Mouse (Mus musculus): ENCODE data around the gene Asic2.

DNA sequence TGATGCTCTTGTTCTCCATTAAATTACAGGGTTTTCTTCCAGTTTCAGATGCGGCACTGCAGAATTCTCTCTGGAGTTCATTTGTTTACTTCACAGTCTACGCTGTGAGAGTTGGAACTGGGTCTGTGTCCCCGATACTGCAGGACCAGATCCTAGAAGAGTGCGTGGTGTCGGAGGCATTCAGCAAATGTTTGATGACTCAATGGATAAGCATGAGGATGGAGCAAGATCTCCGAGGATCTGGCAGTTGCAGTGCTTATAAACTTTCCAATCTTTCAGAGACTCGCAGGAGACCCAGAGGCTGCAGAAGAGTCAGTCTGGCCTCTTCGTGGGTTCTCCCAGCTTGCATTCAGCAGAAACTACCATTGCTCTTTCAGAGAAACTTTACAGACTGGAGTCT lies 566.0 kb downstream of the Asic2 start:
- no peak for TF ChIP-seq EP300 (optimal IDR thresholded peaks at IDR 0.05)
- TF ChIP-seq CTCF (IDR thresholded peaks at IDR 0.05; ENCODE audit: low read depth) = no peak

All from stomach, postnatal 0 days (tissue).